Comparison of ENCODE assay signal across 31 mouse cellular contexts in the genomic region with DNA sequence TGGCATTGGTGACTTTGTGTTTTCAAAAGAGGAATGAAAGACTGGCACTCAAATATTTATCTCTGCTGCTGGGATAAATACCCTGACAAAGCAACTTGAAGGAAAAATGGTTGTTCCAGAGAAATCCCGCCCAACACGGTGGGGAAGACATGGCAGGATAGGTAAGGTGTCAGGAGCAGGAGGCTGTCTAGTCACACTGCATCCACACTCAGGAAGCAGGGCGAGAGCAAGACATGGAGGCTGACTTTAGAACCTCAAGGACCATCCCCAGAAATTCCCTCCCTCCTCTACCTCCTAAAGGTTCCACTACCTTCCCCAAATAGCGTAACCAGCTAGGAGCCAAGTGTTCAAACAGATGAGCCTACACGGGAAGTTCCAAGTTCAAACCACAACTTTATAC.
"Had no signal": no experiment of that assay in that cellular context is flagged by ENCODE, and none has a peak within 500 bp of the region (broad histone marks: within the 10 kb centered on the region; RNA-seq: fewer than 3 reads in every experiment).

No protein-coding gene starts in this region.

- H3K4me2 ChIP-seq: limb, embryonic 12.5 days; limb, embryonic 13.5 days; limb, embryonic 15.5 days; liver, embryonic 11.5 days; liver, embryonic 12.5 days; liver, embryonic 13.5 days; liver, embryonic 15.5 days; lung, embryonic 14.5 days; lung, embryonic 15.5 days; midbrain, embryonic 12.5 days; midbrain, embryonic 13.5 days; midbrain, embryonic 15.5 days; neural tube, embryonic 12.5 days had no signal

- DNase-seq: left cerebral cortex, postnatal 4 days; liver; liver, embryonic 13.5 days; liver, postnatal 0 days; lung, adult 18-20 months; lung, adult 2 months; lung, embryonic 14.5 days; lung, postnatal 10 days; lung, postnatal 14 days; lung, postnatal 36 days; lung, postnatal 4 days had no signal

- H3K27me3 ChIP-seq: limb, embryonic 12.5 days; limb, embryonic 13.5 days; limb, embryonic 15.5 days; liver, embryonic 12.5 days; liver, embryonic 13.5 days; liver, embryonic 15.5 days; lung, embryonic 15.5 days; megakaryocyte, embryonic 14.5 days; midbrain, embryonic 12.5 days; midbrain, embryonic 13.5 days; midbrain, embryonic 15.5 days; neural tube, embryonic 12.5 days had no signal

- H3K4me1 ChIP-seq: limb, embryonic 10.5 days; limb, embryonic 12.5 days; limb, embryonic 13.5 days; limb, embryonic 15.5 days; liver, embryonic 12.5 days; liver, embryonic 13.5 days; liver, embryonic 15.5 days; lung, embryonic 15.5 days; megakaryocyte, embryonic 14.5 days; midbrain, embryonic 10.5 days; midbrain, embryonic 12.5 days; midbrain, embryonic 13.5 days; midbrain, embryonic 15.5 days; neural tube, embryonic 12.5 days had no signal

- H3K9ac ChIP-seq: limb, embryonic 12.5 days; limb, embryonic 13.5 days; limb, embryonic 15.5 days; liver, embryonic 12.5 days; liver, embryonic 13.5 days; liver, embryonic 14.5 days; liver, embryonic 15.5 days; liver, postnatal 0 days; lung, embryonic 14.5 days; lung, embryonic 15.5 days; midbrain, embryonic 12.5 days; midbrain, embryonic 13.5 days; midbrain, embryonic 15.5 days; neural tube, embryonic 12.5 days had no signal

- H3K4me3 ChIP-seq: left cerebral cortex, adult 2 months; limb, embryonic 10.5 days; limb, embryonic 12.5 days; limb, embryonic 13.5 days; limb, embryonic 15.5 days; liver, embryonic 12.5 days; liver, embryonic 13.5 days; liver, embryonic 15.5 days; lung, embryonic 15.5 days; megakaryocyte, embryonic 14.5 days; midbrain, embryonic 10.5 days; midbrain, embryonic 12.5 days; midbrain, embryonic 13.5 days; midbrain, embryonic 15.5 days; myocyte; neural tube, embryonic 12.5 days had no signal

- H3K36me3 ChIP-seq: limb, embryonic 10.5 days; limb, embryonic 12.5 days; limb, embryonic 13.5 days; limb, embryonic 15.5 days; liver, embryonic 12.5 days; liver, embryonic 13.5 days; liver, embryonic 15.5 days; lung, embryonic 15.5 days; midbrain, embryonic 10.5 days; midbrain, embryonic 12.5 days; midbrain, embryonic 13.5 days; midbrain, embryonic 15.5 days; neural tube, embryonic 12.5 days had no signal

- ATAC-seq: liver, embryonic 12.5 days; liver, postnatal 0 days; lung, postnatal 0 days; midbrain, embryonic 13.5 days; midbrain, embryonic 15.5 days; midbrain, embryonic 16.5 days had no signal

- H3K27ac ChIP-seq: left cerebral cortex, adult 2 months; limb, embryonic 10.5 days; limb, embryonic 12.5 days; limb, embryonic 13.5 days; limb, embryonic 15.5 days; liver, embryonic 12.5 days; liver, embryonic 13.5 days; liver, embryonic 14.5 days; liver, embryonic 15.5 days; lung, embryonic 15.5 days; macrophage; midbrain, embryonic 10.5 days; midbrain, embryonic 12.5 days; midbrain, embryonic 13.5 days; midbrain, embryonic 15.5 days; neural tube, embryonic 12.5 days had no signal

- H3K9me3 ChIP-seq: limb, embryonic 10.5 days; limb, embryonic 12.5 days; limb, embryonic 13.5 days; limb, embryonic 15.5 days; liver, embryonic 12.5 days; liver, embryonic 13.5 days; liver, embryonic 15.5 days; lung, embryonic 15.5 days; midbrain, embryonic 10.5 days; midbrain, embryonic 12.5 days; midbrain, embryonic 13.5 days; midbrain, embryonic 15.5 days; neural tube, embryonic 12.5 days had no signal
